Mouse (Mus musculus) inflammation-experienced regulatory T-cells, adult 16 weeks (primary cell): ENCODE measurements around the gene Man2c1. TPM values are rescaled to one million over a fixed set of nuclear protein-coding genes. Genes with fewer than 3 reads are reported as not detected.

Experiments used
- polyA plus RNA-seq: library from polyadenylated mRNA; unstranded; fragments of 100-300 nt; shearing (Covaris generic); gene quantifications from one replicate; pipeline ENCODE4 v1.2.1, GENCODE M21; 2017

The Man2c1 gene
- 81.2 TPM for polyA plus RNA-seq

DNA sequence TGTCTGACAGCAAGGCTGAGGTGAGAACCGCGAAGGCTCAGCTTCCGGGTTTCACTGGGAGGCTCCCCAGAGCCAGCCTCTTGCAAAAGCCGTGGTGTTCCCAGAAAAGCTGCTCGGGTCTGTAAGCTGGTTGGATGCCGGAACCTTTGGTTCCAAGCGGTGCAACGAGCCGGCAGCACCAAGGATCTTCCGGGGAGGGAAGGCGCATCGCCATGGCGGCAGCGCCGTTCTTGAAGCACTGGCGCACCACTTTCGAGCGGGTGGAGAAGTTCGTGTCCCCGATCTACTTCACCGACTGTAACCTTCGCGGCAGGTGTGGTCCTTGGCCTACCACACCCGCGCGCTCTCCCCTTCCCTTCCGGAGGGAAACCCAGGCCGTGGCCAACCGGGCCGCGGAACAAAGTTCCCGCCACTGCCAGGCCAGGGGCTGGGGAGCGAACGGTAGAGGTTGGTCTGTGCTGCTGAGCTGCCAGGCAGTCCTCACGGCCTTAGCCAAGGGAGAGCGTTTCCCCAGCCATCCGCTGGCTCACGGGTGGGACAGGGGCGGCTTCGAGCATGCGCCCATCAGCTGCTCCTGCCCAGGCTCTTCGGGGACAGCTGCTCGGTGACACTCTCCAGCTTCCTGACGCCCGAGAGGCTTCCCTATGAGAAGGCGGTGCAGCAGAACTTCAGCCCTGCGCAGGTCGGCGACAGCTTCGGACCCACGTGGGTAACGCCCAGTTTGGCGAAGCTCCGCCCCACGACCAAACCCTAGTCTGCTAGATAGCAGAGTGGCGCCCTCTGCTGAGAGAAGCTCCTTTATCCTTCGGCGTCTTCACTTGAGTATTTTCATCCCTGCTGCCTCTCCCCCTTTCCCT, at the start of gene Man2c1:
Man2c1 (plus strand) TSS at position 114 of the 857 bp plus-strand sequence.

GRCm38 (mm10) chr9:57148144-57148878, 17.8 kb downstream of the Man2c1 start, which contains the start of gene Neil1:
Neil1 (minus strand) TSS chr9:57148305.

GRCm38 (mm10) chr9:57158013-57158470, 27.6 kb downstream of the Man2c1 start, which contains the start of gene Commd4:
Commd4 (minus strand) TSS chr9:57158331.

Other genes starting within 250 kb of the Man2c1 start
- gene Snx33, start 202.3 kb upstream of the Man2c1 start, polyA plus RNA-seq = 16.6 TPM
- gene Imp3, start 193.2 kb upstream of the Man2c1 start, polyA plus RNA-seq = 24.7 TPM
- gene Snupn, start 179.8 kb upstream of the Man2c1 start, polyA plus RNA-seq = 23.6 TPM
- gene Ptpn9, start 135.8 kb upstream of the Man2c1 start, polyA plus RNA-seq = 3.5 TPM
- 52.5 TPM for gene Sin3a, start 58.6 kb upstream of the Man2c1 start, polyA plus RNA-seq
- 41.2 TPM for gene Neil1, start 17.6 kb downstream of the Man2c1 start, polyA plus RNA-seq
- 318 TPM for gene Commd4, start 27.6 kb downstream of the Man2c1 start, polyA plus RNA-seq
- not detected for gene Trcg1, start 105.9 kb downstream of the Man2c1 start, polyA plus RNA-seq
- gene 1700017B05Rik, start 131.9 kb downstream of the Man2c1 start, polyA plus RNA-seq = 47.7 TPM